Mouse (Mus musculus) heart, adult 11 months (tissue): ENCODE measurements around the gene Egln1.

Source experiments
- DNase-seq: peaks from one replicate; pipeline ENCODE4 v3.0.0; 2022

Gene Egln1

DNA sequence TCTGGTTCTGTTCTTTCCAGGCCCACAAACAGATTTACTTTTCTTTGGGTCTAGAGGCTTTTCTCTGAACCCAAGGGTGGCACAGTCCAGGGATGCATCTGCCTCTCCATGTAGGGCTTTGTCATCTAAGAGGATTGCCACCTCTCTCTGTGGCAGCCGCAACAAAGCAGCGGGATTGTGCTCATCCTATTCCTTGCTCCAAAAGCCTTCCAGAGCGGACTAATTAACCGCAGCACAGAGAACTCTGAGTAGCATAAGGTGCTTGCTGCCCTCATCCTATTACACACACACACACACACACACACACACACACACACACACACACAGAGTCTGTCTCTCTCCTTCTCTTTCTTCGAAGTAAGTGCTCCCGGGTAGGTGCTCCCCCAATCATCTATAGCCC, 5.3 kb downstream of the Egln1 start:
- DNase-seq: no peak

DNA sequence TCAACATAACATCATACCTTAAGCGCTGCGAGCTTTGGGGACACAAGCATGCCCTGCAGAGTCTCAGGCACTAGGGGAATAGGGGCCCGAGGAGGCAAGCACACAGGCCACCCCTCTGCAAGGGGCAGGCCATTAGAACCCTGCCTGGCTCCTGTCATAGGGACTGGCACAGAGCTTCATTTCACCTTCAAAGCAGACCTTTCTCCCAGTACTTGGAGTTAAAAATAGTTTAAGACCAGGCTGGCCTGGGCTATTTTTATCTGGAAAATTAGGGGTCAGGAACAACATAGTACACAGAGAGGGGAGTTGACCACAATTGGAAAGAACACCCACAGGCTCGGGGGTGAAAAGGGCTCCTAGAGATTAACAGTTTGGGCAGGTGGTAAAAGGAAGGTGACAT, 11.8 kb downstream of the Egln1 start:
- DNase-seq: peak; percentile 95

GRCm38 (mm10) chr8:124936699-124937098, 12.4 kb downstream of the Egln1 start:
- peak; percentile 91 for DNase-seq

DNA sequence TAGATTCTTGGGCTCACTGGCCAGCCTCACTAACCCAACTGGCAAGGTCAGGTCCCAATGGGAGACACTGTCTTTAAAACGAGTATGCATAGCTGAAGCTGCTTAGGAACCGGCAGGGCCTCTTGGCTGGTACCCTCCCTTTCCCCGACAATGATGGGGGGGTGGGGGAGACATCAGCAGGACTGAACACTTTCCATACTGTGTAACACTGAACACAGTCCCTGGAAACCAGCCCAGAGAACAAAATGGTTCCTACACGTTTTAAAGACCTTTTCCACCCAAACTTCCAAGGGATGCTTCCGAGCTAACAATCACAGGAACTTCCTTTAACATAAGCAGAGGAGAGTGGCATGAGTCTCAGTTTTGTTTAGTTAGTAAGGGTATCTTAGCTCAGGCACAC, 14.0 kb downstream of the Egln1 start:
- no peak for DNase-seq

- DNase-seq: peak; percentile 95
Observed at GRCm38 (mm10) chr8:124932435-124932834, 16.7 kb downstream of the Egln1 start.

DNA sequence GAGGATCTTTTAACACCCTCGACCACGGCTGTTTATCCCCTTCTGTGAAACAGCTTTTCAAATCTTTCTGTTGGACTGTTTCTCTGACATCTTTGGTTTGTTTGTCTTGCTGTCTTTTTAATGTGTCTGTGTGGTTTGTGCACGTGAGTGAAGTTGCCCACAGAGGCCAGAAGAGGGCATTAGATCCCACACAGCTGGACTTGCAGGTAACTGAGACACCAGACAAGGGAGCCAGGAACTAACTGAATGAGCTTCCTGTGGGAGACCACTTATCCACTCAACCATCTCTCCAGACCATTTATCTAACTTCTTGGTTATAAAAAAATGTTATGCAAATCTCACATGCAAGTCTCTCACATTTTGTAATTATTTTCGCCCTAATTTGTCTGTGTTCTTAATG, 18.5 kb downstream of the Egln1 start:
- DNase-seq: no peak

DNA sequence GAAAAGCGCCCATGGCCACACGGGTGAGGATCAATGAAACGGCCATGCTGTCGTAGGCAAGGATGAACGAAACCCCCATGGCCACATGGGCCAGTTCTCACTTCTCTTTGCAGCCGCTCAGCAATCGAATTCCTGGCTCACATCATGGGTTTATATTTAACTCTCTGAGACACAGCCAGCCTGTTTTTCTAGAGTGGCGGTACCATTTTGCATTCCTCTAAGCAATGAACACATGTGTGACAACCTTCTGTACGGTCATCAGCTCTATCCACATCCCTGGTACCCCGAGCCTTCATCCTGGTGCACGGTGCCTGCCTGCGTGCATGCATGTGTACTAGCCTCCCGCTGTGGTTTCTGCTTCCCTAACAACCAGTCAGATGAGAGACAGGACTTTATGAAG, 19.0 kb downstream of the Egln1 start:
- peak; percentile 93 for DNase-seq

GRCm38 (mm10) chr8:124929006-124929405, 20.1 kb downstream of the Egln1 start:
- DNase-seq: no peak

DNA sequence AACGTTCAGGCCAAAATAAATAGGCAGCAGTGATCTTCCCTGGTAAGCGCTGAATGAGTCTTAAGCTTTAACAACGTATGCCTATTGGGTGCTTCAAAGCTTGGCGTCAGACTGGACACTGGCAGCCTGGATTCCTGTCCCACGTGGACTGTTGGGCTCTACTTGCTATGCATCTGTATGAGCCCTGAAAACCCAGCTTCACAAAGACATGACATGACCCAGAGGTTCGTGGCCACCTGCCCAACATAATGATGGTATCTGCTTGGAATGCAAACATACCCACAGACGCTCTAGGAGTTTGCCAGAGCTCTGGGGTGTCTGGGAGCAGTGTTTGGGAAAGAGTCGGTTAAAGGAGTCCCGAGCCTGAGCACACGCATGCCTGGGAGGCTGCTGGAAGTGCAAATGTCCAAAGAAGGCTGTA, 22.8 kb downstream of the Egln1 start:
- DNase-seq: peak; percentile 97

DNA sequence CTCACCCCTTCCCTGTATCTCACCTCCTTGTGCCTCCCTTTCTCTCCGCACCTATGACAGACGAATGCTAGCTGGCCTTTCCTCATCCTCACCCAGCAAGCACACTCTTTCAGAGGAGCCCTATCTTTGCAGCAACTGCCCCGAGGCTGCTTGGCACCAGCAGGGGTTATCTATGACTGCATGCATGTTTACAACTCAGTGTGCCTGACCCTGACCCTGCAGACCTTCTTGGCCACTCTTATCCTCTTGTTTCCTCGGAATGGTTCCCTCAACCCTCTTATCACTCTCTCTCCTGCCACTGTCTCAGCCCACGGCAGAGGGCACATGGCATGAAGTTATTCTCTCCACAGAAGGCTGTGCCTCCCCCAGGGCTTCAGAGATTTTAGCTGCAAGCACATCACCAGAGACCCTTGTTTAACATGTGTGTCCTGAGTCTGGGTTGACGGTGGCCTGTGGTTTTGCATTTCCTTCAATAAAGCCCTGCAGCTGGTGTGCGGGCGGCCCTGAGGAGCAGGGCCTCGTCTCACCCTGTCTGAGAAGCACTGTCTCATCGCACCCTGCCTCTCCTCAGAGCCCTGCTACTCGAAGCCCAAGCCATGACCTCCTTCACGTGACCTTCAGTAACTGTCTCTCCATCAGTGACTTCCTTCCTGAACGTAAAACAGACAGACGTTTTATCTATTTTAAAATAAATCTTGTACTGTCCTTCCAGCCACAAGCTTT, 23.4 kb downstream of the Egln1 start:
- no peak for DNase-seq

GRCm38 (mm10) chr8:124923971-124924652, 25.0 kb downstream of the Egln1 start:
- DNase-seq: peak; percentile 98

GRCm38 (mm10) chr8:124922490-124923089, 26.5 kb downstream of the Egln1 start:
- peak; percentile 95 for DNase-seq

DNA sequence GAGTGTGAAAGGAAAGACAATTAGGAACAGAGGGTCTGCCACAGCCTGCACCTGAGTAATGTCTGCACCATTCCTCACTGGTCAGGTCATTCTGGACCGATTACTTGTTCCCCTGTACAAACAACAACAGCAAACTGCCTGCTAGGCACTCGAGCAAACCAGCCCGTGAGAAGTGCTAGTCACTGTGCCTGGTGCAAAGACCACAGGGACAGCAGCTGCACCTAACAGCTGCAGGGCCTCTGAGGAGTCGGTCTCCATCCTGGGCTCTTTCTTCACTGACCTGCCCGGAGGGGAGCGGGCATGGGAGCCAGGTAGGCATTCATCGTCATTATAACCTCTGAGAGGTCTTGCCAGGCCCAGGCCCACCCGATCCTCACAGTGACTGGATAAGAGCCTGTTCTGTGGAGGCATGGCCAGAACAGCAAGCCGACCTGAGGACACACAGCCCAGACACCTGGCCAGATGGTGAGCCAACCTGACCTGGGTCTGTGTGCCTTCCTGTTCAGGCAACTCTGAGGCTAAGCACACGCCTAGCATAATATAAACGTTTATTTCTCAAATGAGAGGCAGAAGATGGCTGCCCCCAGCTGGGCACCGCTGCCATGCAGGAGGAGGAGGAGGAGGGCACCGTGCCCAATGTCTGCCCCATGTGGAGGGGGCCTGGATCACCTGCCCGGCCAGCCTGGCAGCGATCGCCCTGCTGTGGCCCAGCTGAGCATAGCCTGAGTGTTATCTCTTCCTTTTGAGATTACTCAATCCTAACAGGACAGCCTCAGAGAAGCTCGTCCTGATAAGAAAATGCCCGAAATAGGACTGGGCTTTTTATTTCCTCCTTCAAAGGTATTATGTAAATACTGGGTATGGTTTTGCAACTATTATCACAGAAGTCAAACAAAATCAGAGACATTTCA, 27.5 kb downstream of the Egln1 start:
- peak; percentile 96 for DNase-seq

GRCm38 (mm10) chr8:124917741-124918484, 31.2 kb downstream of the Egln1 start:
- no peak for DNase-seq

- DNase-seq: no peak
Observed at GRCm38 (mm10) chr8:124914061-124914460, 35.1 kb downstream of the Egln1 start.

- no peak for DNase-seq
Observed at GRCm38 (mm10) chr8:124911938-124912872, 36.9 kb downstream of the Egln1 start.

DNA sequence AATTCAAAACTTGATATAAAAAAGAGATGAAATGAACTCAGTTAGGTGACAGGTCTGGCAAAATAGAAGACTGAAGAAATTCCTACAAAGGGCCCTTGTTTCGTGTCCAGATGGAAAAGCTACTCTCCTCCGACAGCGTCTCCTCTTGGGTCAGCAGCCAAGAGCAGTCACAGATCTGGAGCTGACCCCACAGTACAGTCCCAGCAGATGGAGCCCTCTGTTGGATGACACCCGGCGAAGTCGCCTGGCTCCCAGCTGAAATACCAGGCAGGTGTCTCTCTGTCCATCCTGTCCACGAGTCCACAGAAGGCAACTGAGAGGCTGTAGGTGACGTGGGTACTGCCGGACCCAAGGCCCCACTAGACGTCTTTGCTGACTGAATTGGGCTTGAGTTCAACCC, 38.8 kb downstream of the Egln1 start:
- peak; percentile 94 for DNase-seq

DNA sequence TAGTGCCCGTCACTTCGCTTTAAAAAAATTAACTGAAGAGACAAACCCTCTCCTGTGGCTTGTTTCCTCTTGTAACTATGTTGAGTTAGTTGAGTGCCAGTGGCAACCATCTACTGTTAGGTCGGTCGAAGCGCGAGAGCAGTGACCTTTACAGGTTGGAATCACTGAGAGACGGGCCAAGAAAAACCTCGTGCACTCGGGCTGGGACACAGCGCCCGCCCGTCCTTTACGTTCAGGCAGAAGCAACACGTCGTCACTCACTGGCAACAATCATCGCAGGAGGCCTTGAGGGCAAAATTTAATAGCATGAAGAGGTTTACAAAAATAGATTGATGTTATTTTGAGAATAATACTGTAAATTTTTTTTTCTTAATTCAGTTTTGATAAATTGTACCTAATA, 39.2 kb downstream of the Egln1 start:
- peak; percentile 97 for DNase-seq

DNA sequence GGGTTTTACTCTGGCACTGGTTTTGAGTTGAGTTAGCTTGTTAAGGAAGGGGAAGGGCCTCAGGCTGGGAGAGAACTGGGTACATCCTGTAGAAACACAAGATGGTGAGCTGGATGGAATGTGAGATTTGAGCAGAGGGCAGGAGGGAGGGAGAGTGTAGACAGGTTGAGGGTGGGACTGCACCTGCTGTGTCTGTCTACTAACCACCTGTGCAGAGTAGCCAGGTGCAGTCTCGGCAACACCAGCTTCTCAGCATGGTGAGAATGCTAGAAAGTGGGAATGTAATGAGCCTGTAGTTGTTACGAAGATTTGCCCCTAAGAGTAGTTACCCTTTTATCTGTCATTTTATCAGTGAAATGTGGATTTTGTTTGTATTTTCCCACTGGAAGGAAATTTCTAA, 43.6 kb downstream of the Egln1 start:
- DNase-seq: no peak

GRCm38 (mm10) chr8:124903198-124903597, 45.9 kb downstream of the Egln1 start:
- DNase-seq: no peak

- DNase-seq: no peak
Observed at GRCm38 (mm10) chr8:124898251-124898905, 50.7 kb downstream of the Egln1 start.
